Mouse (Mus musculus): ENCODE data around the gene Stat6. TPM values are rescaled to one million over a fixed set of nuclear protein-coding genes. Genes with fewer than 3 reads are reported as not detected.

The Stat6 gene
- polyA plus RNA-seq, 1 experiment from 2014 or later, result 2.7 TPM

GRCm38 (mm10) chr10:127604465-127605250, 38.1 kb upstream of the Stat6 start:
- Histone ChIP-seq H3K27me3 (no peaks in the 10 kb centered on the region), H3K4me1 (no peaks in the 10 kb centered on the region), H3K36me3 (ENCODE audit: poor library complexity, severe bottlenecking) (peaks cover 99% of the 10 kb centered on the region), H3K27ac (no peak overlapping the region), H3K9me3 (replicated peaks) (no peaks in the 10 kb centered on the region), H3K4me2 (no peak overlapping the region), H3K4me3 (no peak overlapping the region), H3K9ac (no peak overlapping the region)
- no peak for ATAC-seq
- WGBS, result 86% methylated on average over 15 of the region's 15 CpGs

DNA sequence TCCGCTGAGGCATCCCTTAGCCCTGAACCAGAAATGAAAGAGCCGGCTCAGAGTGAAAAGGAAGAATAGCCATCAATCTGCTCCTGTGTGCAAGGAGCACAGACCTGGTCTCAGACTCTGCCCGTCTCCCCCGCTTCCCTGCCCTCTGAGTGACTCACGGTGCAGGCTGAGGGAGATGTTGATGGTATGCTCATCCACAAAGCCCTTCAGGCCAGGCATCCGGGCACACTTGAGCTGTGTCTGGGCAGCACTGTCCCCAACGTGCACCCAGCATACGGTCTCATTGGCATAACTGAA, 37.6 kb upstream of the Stat6 start:
- no peak for ATAC-seq
- Histone ChIP-seq H3K4me3 (no peak overlapping the region), H3K36me3 (ENCODE audit: poor library complexity, severe bottlenecking) (peaks cover 99% of the 10 kb centered on the region), H3K27ac (no peak overlapping the region), H3K27me3 (no peaks in the 10 kb centered on the region), H3K9ac (no peak overlapping the region), H3K4me2 (no peak overlapping the region), H3K9me3 (replicated peaks) (no peaks in the 10 kb centered on the region), H3K4me1 (no peaks in the 10 kb centered on the region)
- 91% methylated on average over 8 of the region's 8 CpGs for WGBS

DNA sequence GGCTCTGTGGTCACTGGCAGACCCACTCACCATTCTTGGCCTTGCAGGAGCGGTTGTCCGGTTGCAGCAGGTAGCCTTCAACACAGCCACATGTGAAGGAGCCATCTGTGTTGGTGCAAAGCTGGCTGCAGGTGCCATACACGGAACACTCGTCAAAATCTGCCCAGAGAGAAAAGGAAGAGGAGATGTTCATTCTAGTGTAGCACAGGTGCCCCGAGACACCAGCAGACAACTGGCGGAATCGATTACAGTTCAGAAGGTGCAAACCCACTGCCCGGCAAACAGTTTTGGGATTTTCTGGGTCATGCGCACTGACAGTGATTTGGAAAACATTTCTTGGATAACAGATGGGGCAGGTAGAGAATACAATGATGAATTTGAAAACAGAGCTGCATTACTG, 37.0 kb upstream of the Stat6 start:
- Histone ChIP-seq H3K36me3 (ENCODE audit: poor library complexity, severe bottlenecking) (peaks cover 99% of the 10 kb centered on the region), H3K9ac (no peak overlapping the region), H3K27ac (no peak overlapping the region), H3K9me3 (replicated peaks) (no peaks in the 10 kb centered on the region), H3K4me1 (no peaks in the 10 kb centered on the region), H3K4me3 (no peak overlapping the region), H3K4me2 (no peak overlapping the region), H3K27me3 (no peaks in the 10 kb centered on the region)
- no peak for ATAC-seq
- 98% methylated on average over 9 of the region's 9 CpGs for WGBS

DNA sequence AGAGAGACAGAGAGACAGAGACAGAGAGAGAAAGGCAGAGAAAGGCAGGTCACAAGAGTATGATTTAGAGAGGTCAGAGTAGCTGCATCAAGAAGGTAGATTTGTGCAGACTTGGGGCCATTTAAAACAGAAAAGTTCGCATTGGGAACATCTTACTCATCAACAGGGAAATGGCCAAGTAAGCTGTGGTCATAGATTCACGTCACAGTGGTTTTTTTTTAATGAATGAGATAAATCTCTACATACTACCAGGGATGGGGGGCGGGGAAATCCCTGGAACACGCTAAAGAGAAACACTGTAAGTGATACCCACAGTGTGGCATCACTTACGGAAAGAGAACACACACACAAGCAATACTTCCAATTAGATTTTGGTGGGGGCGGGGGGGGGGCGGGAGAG, 35.7 kb upstream of the Stat6 start:
- no peak for ATAC-seq
- Histone ChIP-seq H3K4me3 (no peak overlapping the region), H3K27me3 (no peaks in the 10 kb centered on the region), H3K36me3 (ENCODE audit: poor library complexity, severe bottlenecking) (peaks cover 97% of the 10 kb centered on the region), H3K4me2 (no peak overlapping the region), H3K9me3 (replicated peaks) (no peaks in the 10 kb centered on the region), H3K4me1 (no peaks in the 10 kb centered on the region), H3K27ac (no peak overlapping the region), H3K9ac (no peak overlapping the region)
- 91% methylated on average over 7 of the region's 7 CpGs for WGBS

- no peaks in the 10 kb centered on the region for H3K27me3 ChIP-seq
Observed at GRCm38 (mm10) chr10:127609415-127610065, 33.2 kb upstream of the Stat6 start.

DNA sequence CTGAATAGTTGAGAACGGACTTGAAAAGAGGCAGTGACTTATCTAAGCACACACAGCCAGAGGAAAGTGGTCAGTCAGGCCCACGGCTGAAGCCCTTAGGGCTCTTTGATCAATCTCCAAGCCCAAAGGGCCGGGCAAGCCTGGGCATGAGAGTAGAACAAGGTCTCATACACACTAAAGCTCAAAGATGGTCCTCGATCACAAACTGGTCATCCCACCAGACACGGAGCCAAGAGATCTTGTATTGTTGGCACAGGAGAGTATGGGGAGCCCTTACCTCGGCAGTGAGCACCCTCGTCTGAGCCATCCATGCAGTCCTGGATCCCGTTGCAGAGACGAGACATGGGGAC, 32.7 kb upstream of the Stat6 start:
- Histone ChIP-seq H3K27ac (no peak overlapping the region), H3K9me3 (replicated peaks) (no peaks in the 10 kb centered on the region), H3K36me3 (ENCODE audit: poor library complexity, severe bottlenecking) (peaks cover 79% of the 10 kb centered on the region), H3K27me3 (no peaks in the 10 kb centered on the region), H3K4me1 (peaks cover 15% of the 10 kb centered on the region), H3K9ac (no peak overlapping the region), H3K4me3 (no peak overlapping the region), H3K4me2 (no peak overlapping the region)
- ATAC-seq, result no peak
- WGBS, result 91% methylated on average over 9 of the region's 9 CpGs

More at GRCm38 (mm10) chr10:127609415-127610065, 33.2 kb upstream of the Stat6 start:
- Histone ChIP-seq H3K4me3 (no peak overlapping the region), H3K4me1 (peaks cover 10% of the 10 kb centered on the region), H3K36me3 (ENCODE audit: poor library complexity, severe bottlenecking) (peaks cover 84% of the 10 kb centered on the region), H3K9me3 (replicated peaks) (no peaks in the 10 kb centered on the region), H3K4me2 (no peak overlapping the region), H3K9ac (no peak overlapping the region), H3K27ac (no peak overlapping the region)
- ATAC-seq, result no peak
- WGBS, result 86% methylated on average over 9 of the region's 9 CpGs

GRCm38 (mm10) chr10:127612079-127612775, 30.6 kb upstream of the Stat6 start:
- 92% methylated on average over 14 of the region's 14 CpGs for whole genome bisulfite sequencing
- no peaks in the 10 kb centered on the region for H3K9me3 ChIP-seq (replicated peaks)
- H3K9ac ChIP-seq, result no peak overlapping the region
- H3K4me1 ChIP-seq, result peaks cover 36% of the 10 kb centered on the region
- no peak for ATAC-seq
- no peak overlapping the region for H3K4me2 ChIP-seq
- peaks cover 60% of the 10 kb centered on the region for H3K36me3 ChIP-seq (ENCODE audit: poor library complexity, severe bottlenecking)
- H3K27ac ChIP-seq, result no peak overlapping the region
- H3K27me3 ChIP-seq, result no peaks in the 10 kb centered on the region
- H3K4me3 ChIP-seq, result no peak overlapping the region

DNA sequence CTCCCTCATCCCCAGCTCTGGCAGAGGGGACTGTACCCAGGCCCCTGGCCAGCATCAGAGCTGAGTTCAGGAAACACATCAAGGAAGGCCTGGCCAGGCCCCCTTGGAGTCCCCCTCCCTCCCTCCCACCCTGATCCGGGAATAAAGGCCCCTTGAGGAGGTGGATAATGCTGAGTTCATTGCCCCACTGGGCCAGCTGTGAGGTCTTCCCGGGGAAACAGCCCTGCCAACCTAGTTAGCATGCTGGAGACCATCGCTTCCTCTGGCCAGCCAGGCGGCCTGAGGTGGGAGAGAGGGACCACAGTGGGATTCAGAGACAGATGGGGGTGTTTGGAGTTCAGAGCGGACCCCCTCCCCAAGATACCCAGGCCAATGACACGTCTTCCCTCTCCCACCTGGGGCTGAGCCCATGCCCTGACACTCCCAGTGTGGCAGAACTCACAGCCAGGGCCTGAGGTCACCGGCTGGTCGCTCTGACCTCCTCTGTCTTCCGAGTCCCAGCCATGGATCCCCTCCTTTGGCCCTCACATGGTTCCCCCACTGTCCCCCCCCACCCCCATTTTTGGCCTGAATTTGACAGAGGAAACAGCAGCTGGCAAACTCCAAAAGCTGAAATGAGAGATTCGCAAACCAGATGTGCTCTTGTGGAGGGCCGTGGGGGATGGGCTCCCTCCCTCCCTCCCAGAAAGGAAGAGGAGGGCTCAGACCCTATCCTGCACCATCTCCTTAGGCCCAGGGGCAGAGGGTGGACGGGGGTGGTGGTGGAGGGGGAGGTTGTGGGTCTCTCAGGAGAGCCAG, 28.4 kb upstream of the Stat6 start:
- Histone ChIP-seq H3K9ac (peak overlapping the region; percentile 38), H3K4me3 (no peak overlapping the region), H3K27ac (peak overlapping the region; percentile 31), H3K4me2 (peak overlapping the region; percentile 24), H3K9me3 (replicated peaks) (no peaks in the 10 kb centered on the region), H3K36me3 (ENCODE audit: poor library complexity, severe bottlenecking) (peaks cover 39% of the 10 kb centered on the region), H3K4me1 (peaks cover 58% of the 10 kb centered on the region), H3K27me3 (no peaks in the 10 kb centered on the region)
- 0 out of 2 replicates have a peak, but pooled peaks have one; percentile 19 for ATAC-seq
- WGBS, result 30% methylated on average over 12 of the region's 12 CpGs

GRCm38 (mm10) chr10:127615034-127615374, 27.8 kb upstream of the Stat6 start:
- no peak overlapping the region for H3K4me3 ChIP-seq
- no peaks in the 10 kb centered on the region for H3K9me3 ChIP-seq (replicated peaks)
- H3K27ac ChIP-seq, result peak overlapping the region; percentile 31
- 41% methylated on average over 2 of the region's 2 CpGs for WGBS
- H3K4me2 ChIP-seq, result peak overlapping the region; percentile 24; the same call in 1 of the 2 replicates
- H3K36me3 ChIP-seq (ENCODE audit: poor library complexity, severe bottlenecking), result peaks cover 33% of the 10 kb centered on the region
- no peaks in the 10 kb centered on the region for H3K27me3 ChIP-seq
- no peak for ATAC-seq
- H3K4me1 ChIP-seq, result peaks cover 64% of the 10 kb centered on the region
- peak overlapping the region; percentile 12; the same call in 1 of the 2 replicates for H3K9ac ChIP-seq

GRCm38 (mm10) chr10:127615591-127615990, 27.2 kb upstream of the Stat6 start:
- Histone ChIP-seq H3K4me2 (peak overlapping the region; percentile 4; the same call in 1 of the 2 replicates), H3K27ac (no peak overlapping the region)
- no peak for ATAC-seq

GRCm38 (mm10) chr10:127616261-127616679, 26.5 kb upstream of the Stat6 start:
- no peak overlapping the region for H3K4me3 ChIP-seq
- no peak overlapping the region for H3K27ac ChIP-seq
- H3K9me3 ChIP-seq (replicated peaks), result no peaks in the 10 kb centered on the region
- peaks cover 22% of the 10 kb centered on the region for H3K36me3 ChIP-seq (ENCODE audit: poor library complexity, severe bottlenecking)
- no peaks in the 10 kb centered on the region for H3K27me3 ChIP-seq
- peaks cover 64% of the 10 kb centered on the region for H3K4me1 ChIP-seq
- H3K4me2 ChIP-seq, result no peak overlapping the region
- ATAC-seq, result no peak
- 52% methylated on average over 7 of the region's 7 CpGs for WGBS
- H3K9ac ChIP-seq, result no peak overlapping the region

More at GRCm38 (mm10) chr10:127615591-127615990, 27.2 kb upstream of the Stat6 start:
- WGBS, result 75% methylated on average over 2 of the region's 3 CpGs
- Histone ChIP-seq H3K4me3 (no peak overlapping the region), H3K27me3 (no peaks in the 10 kb centered on the region), H3K4me1 (peaks cover 64% of the 10 kb centered on the region), H3K9ac (peak overlapping the region; percentile 21), H3K9me3 (replicated peaks) (no peaks in the 10 kb centered on the region), H3K36me3 (ENCODE audit: poor library complexity, severe bottlenecking) (peaks cover 27% of the 10 kb centered on the region)

DNA sequence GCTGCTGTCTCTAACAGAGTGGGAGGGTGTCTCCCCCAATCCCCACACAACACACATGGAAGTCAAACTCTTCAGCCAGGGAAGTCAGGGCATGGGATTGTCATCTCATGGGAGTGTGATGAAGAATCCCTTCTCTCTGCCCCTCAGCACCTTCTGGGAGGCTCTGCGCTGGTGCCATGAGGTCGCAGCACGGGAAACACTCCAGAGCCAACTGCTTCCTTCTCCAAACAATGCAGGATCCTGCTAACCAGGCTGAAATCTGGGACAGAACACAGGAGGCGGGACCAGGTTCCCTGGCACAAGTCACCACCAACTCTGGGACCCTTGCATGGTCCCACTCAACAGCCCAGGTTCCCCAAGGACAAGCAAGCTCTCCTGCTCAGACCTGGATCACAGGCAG, 25.5 kb upstream of the Stat6 start:
- H3K4me1 ChIP-seq, result peaks cover 72% of the 10 kb centered on the region
- 71% methylated on average over 4 of the region's 4 CpGs for WGBS
- H3K9ac ChIP-seq, result peak overlapping the region; percentile 22

More for the DNA sequence above, 25.5 kb upstream of the Stat6 start:
- Histone ChIP-seq H3K4me3 (no peak overlapping the region), H3K27ac (no peak overlapping the region), H3K27me3 (no peaks in the 10 kb centered on the region), H3K9me3 (replicated peaks) (no peaks in the 10 kb centered on the region), H3K36me3 (ENCODE audit: poor library complexity, severe bottlenecking) (peaks cover 12% of the 10 kb centered on the region), H3K4me2 (peak overlapping the region; percentile 26)
- no peak for ATAC-seq

Data from forebrain, embryonic 13.5 days (tissue).